Mouse (Mus musculus) liver, postnatal 0 days (tissue): ENCODE measurements at regions not wholly inside any gene's neighbourhood (a gene's known extent, or its start where the extent isn't known, plus 50 kb on each side); places are given as distances from the start of the nearest gene placed in this dataset.

Experiments used
- ATAC-seq: fragments of 200-750 bp; cut with Nextera tagmentation; 2 replicates; pipeline ENCODE4 v1.8.0; 2017; ENCODE audit warnings: mild to moderate bottlenecking, moderate library complexity
- DNase-seq: peaks from one replicate; pipeline ENCODE4 v3.0.0-alpha.2; 2016
- H3K27ac ChIP-seq: fragments of 300-500 bp; sonication (generic); 2 replicates; pipeline ENCODE4 v1.5.1; 2014; ENCODE audit warnings: antibody characterized with exemption, moderate library complexity, mild to moderate bottlenecking, low read depth
- H3K27me3 ChIP-seq: fragments of 300-500 bp; sonication (generic); 2 replicates; pipeline ENCODE4 v1.6.1; 2014; ENCODE audit warnings: low read length, control low read depth, mixed read lengths; ENCODE audit not compliant: insufficient read depth
- H3K36me3 ChIP-seq: fragments of 300-500 bp; sonication (generic); replicated peaks from 2 replicates; pipeline ENCODE4 v1.6.1; 2014; ENCODE audit warnings: mild to moderate bottlenecking, control low read depth, low read length, moderate library complexity, mixed read lengths; ENCODE audit not compliant: insufficient read depth
- H3K4me1 ChIP-seq: fragments of 300-500 bp; sonication (generic); 2 replicates; pipeline ENCODE4 v1.6.1; 2014; ENCODE audit warnings: antibody characterized with exemption, mild to moderate bottlenecking, control low read depth; ENCODE audit not compliant: insufficient read depth
- H3K4me2 ChIP-seq: fragments of 300-500 bp; sonication (generic); 2 replicates; pipeline ENCODE4 v1.6.1; 2014; ENCODE audit warnings: low read depth, mild to moderate bottlenecking, low read length, moderate library complexity, mixed read lengths
- H3K4me3 ChIP-seq: fragments of 300-500 bp; sonication (generic); 2 replicates; pipeline ENCODE4 v1.5.1; 2014; ENCODE audit warnings: low read depth, low read length
- H3K9ac ChIP-seq: fragments of 300-500 bp; sonication (generic); replicated peaks from 2 replicates; pipeline ENCODE4 v1.6.1; 2014; ENCODE audit warnings: mild to moderate bottlenecking, moderate library complexity
- H3K9me3 ChIP-seq: fragments of 300-500 bp; sonication (generic); 2 replicates; pipeline ENCODE4 v1.6.1; 2016; ENCODE audit warnings: mild to moderate bottlenecking, control low read depth, low read length, mixed read lengths
- CTCF ChIP-seq: sonication (generic); IDR thresholded peaks from 2 replicates; pipeline ENCODE4 v1.5.1; 2016; ENCODE audit warnings: antibody characterized with exemption, low read depth
- EP300 ChIP-seq: IDR thresholded peaks from 2 replicates; pipeline ENCODE4 v1.6.1; 2016; ENCODE audit warnings: antibody characterized with exemption, low read depth, mild to moderate bottlenecking
- WGBS: fragments of 180-500 bp; shearing (Covaris S2); extraction: QIAGEN DNeasy Blood & Tissue Kit; methylation state at CpG from one replicate; pipeline ENCODE4 v1.1.7; 2014; ENCODE audit not compliant: insufficient replicate concordance; 5-methylcytosine and 5-hydroxymethylcytosine counted together

GRCm38 (mm10) chr17:85906597-85907187, 218.6 kb upstream of the Six2 start:
- no peaks in the 10 kb centered on the region for H3K27me3 ChIP-seq
- TF ChIP-seq CTCF (no peak), EP300 (no peak)
- WGBS, result 70% methylated on average over 4 of the region's 4 CpGs
- no peak overlapping the region for H3K9ac ChIP-seq
- H3K36me3 ChIP-seq, result no peaks in the 10 kb centered on the region
- no peak overlapping the region for H3K4me2 ChIP-seq
- no peak overlapping the region for H3K4me3 ChIP-seq
- no peak for ATAC-seq
- no peak overlapping the region for H3K27ac ChIP-seq
- no peaks in the 10 kb centered on the region for H3K4me1 ChIP-seq
- DNase-seq, result no peak
- no peaks in the 10 kb centered on the region for H3K9me3 ChIP-seq

- no peak for ATAC-seq
- H3K36me3 ChIP-seq, result no peaks in the 10 kb centered on the region
- no peak for TF ChIP-seq CTCF
- TF ChIP-seq EP300, result no peak
- no peak for DNase-seq
- H3K9me3 ChIP-seq, result no peaks in the 10 kb centered on the region
- no peak overlapping the region for H3K4me2 ChIP-seq
- no peaks in the 10 kb centered on the region for H3K4me1 ChIP-seq
- H3K27ac ChIP-seq, result no peak overlapping the region
- no peak overlapping the region for H3K9ac ChIP-seq
- no peak overlapping the region for H3K4me3 ChIP-seq
- 77% methylated on average over 2 of the region's 2 CpGs for WGBS
- no peaks in the 10 kb centered on the region for H3K27me3 ChIP-seq
Measured at GRCm38 (mm10) chr17:85902575-85902974, 214.5 kb upstream of the Six2 start.

- Histone ChIP-seq H3K4me1 (no peaks in the 10 kb centered on the region), H3K9ac (no peak overlapping the region), H3K4me2 (no peak overlapping the region), H3K36me3 (no peaks in the 10 kb centered on the region), H3K27me3 (no peaks in the 10 kb centered on the region), H3K27ac (no peak overlapping the region), H3K4me3 (no peak overlapping the region), H3K9me3 (no peaks in the 10 kb centered on the region)
- DNase-seq, result no peak
- no peak for ATAC-seq
- WGBS, result 70% methylated on average over 6 of the region's 6 CpGs
- TF ChIP-seq CTCF, result no peak
- no peak for TF ChIP-seq EP300
Measured at GRCm38 (mm10) chr17:85899096-85899495, 211.0 kb upstream of the Six2 start.

DNA sequence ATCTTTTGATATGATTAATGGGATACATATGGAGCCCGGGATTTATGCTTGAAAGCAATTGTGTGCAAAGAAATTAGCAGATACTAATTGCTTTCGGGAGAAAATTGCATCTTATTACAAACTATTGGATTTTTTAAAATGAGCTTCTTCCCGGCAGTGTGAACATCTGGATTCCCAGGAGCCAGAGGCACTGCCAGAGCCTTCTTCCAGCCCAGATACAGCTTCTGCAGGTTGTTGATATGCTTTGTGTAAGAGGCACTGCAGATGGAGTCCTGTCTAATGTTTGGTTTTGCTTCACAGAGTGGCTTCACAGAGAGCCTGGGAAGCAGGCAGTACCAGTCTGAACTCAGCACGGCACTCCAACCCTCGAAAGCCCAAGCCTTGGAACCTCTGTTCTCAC, 207.9 kb upstream of the Six2 start:
- no peaks in the 10 kb centered on the region for H3K27me3 ChIP-seq
- 84% methylated on average over 5 of the region's 5 CpGs for WGBS
- TF ChIP-seq EP300, result no peak
- TF ChIP-seq CTCF, result no peak
- H3K4me3 ChIP-seq, result no peak overlapping the region
- H3K9me3 ChIP-seq, result no peaks in the 10 kb centered on the region
- no peak overlapping the region for H3K9ac ChIP-seq
- no peak for ATAC-seq
- no peak overlapping the region for H3K4me2 ChIP-seq
- H3K36me3 ChIP-seq, result no peaks in the 10 kb centered on the region
- no peak for DNase-seq
- no peaks in the 10 kb centered on the region for H3K4me1 ChIP-seq
- H3K27ac ChIP-seq, result no peak overlapping the region

GRCm38 (mm10) chr17:85891243-85891642, 203.2 kb upstream of the Six2 start:
- Histone ChIP-seq H3K27ac (no peak overlapping the region), H3K9ac (no peak overlapping the region), H3K27me3 (peaks cover 9% of the 10 kb centered on the region; the same call in 1 of the 2 replicates), H3K4me3 (no peak overlapping the region), H3K4me1 (no peaks in the 10 kb centered on the region), H3K36me3 (no peaks in the 10 kb centered on the region), H3K4me2 (no peak overlapping the region), H3K9me3 (no peaks in the 10 kb centered on the region)
- TF ChIP-seq CTCF, result no peak
- TF ChIP-seq EP300, result no peak
- 59% methylated on average over 2 of the region's 2 CpGs for WGBS
- ATAC-seq (no peak), DNase-seq (no peak)

DNA sequence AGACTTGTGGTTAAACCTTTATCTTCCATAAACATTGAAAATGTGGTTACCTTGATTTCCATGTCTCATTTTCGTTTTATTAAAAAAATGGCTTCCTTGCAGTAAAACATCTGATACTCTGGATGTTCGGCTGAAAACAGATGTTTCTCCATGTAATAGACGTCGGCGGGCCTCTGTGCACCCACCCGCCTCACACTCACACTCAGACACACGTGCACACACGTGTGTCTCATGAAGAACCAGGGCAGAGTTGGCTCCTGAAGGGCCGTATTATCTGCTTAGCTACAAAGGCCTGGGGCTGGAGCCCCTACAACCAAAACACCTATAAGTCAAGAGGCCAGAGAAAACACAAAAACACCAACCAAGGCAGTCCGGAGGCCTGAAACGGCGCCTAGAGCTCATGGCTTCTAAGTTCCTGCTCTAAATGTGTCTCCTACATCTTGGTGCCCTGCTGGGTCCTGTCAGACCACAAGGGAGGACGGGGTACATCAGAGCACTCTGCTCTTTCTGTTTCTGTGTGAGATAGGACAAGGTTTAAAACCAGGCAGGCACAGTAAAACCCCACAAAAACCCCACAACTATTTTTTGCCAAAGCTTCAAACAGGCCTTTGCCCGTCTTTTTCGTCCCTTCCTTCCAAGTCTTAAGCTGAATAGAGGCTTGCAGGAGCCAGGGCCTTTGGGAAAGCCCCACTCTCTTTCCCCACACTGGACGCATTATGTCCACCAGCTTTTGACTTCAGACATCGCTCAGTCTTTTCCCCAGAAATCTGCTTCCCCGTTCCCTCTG, 201.9 kb upstream of the Six2 start:
- Histone ChIP-seq H3K4me2 (no peak overlapping the region), H3K36me3 (no peaks in the 10 kb centered on the region), H3K9me3 (no peaks in the 10 kb centered on the region), H3K9ac (no peak overlapping the region), H3K4me1 (no peaks in the 10 kb centered on the region), H3K27ac (no peak overlapping the region), H3K27me3 (peaks cover 22% of the 10 kb centered on the region), H3K4me3 (no peak overlapping the region)
- 82% methylated on average over 18 of the region's 18 CpGs for WGBS
- ATAC-seq (no peak), DNase-seq (no peak)
- no peak for TF ChIP-seq CTCF
- TF ChIP-seq EP300, result no peak
